Mouse (Mus musculus): ENCODE measurements around the gene Adgrl1. TPM values are rescaled to one million over a fixed set of nuclear protein-coding genes. Genes with fewer than 3 reads are reported as not detected.

Adgrl1 gene
- total RNA-seq, 1 experiment, result 119 TPM

- peaks cover 0 to 13% of the 10 kb centered on the region in 2 experiments; a peak in 1 of 4 replicates for H3K4me1 ChIP-seq (ENCODE audit: control insufficient read depth in 2 of 2, insufficient read depth in 2 of 2, low read length in 2 of 2, poor library complexity in 1 of 2)
- no peak overlapping the region for H3K4me3 ChIP-seq (ENCODE audit: insufficient read depth in 1 of 2, low read depth in 1 of 2, low read length in 2 of 2, poor library complexity in 1 of 2, severe bottlenecking in 1 of 2)
- no peak overlapping the region for H3K27ac ChIP-seq (ENCODE audit: insufficient read depth, low read depth, low read length, poor library complexity, severe bottlenecking)
- peaks cover 60% of the 10 kb centered on the region for H3K36me3 ChIP-seq (ENCODE audit: control insufficient read depth, insufficient read depth, low read length, poor library complexity, severe bottlenecking)
- H3K9me3 ChIP-seq (ENCODE audit: control insufficient read depth, insufficient read depth, low read depth, low read length), result no peaks in the 10 kb centered on the region
- H3K9ac ChIP-seq (ENCODE audit: insufficient read depth, low read depth, low read length, poor library complexity, severe bottlenecking), result no peak overlapping the region
- no peak for DNase-seq (ENCODE audit: low read depth, low spot score)
- in situ Hi-C loops (cut with MboI; ENCODE audit: low sequenced_read_pairs in 2 of 2, unreplicated experiment in 2 of 2), result no loop called here
- TF ChIP-seq CHD2 (IDR thresholded peaks at IDR 0.05; ENCODE audit: low read depth, low read length), result no peak
- no peak for TF ChIP-seq ZC3H11A (IDR thresholded peaks at IDR 0.05; ENCODE audit: borderline replicate concordance, low read depth, low read length)
- no peak for TF ChIP-seq ZNF384 (IDR thresholded peaks at IDR 0.05; ENCODE audit: low read depth, low read length)
- TF ChIP-seq HCFC1 (IDR thresholded peaks at IDR 0.05; ENCODE audit: borderline replicate concordance, insufficient read depth, low read length), result no peak
- TF ChIP-seq MAFK (IDR thresholded peaks at IDR 0.05; ENCODE audit: insufficient read depth, low read depth, low read length), result no peak
These were observed 38.4 kb downstream of the Adgrl1 start for GRCm38 (mm10) chr8:83938330-83938729.

GRCm38 (mm10) chr8:83941066-83941677, 41.3 kb downstream of the Adgrl1 start:
- Histone ChIP-seq H3K4me3 (ENCODE audit: insufficient read depth in 1 of 2, low read depth in 1 of 2, low read length in 2 of 2, poor library complexity in 1 of 2, severe bottlenecking in 1 of 2) (no peak overlapping the region), H3K36me3 (ENCODE audit: control insufficient read depth, insufficient read depth, low read length, poor library complexity, severe bottlenecking) (peaks cover 32% of the 10 kb centered on the region), H3K9me3 (ENCODE audit: control insufficient read depth, insufficient read depth, low read depth, low read length) (no peaks in the 10 kb centered on the region), H3K4me1 (ENCODE audit: control insufficient read depth in 2 of 2, insufficient read depth in 2 of 2, low read length in 2 of 2, poor library complexity in 1 of 2) (peaks cover 0 to 13% of the 10 kb centered on the region in 2 experiments; a peak in 1 of 4 replicates), H3K9ac (ENCODE audit: insufficient read depth, low read depth, low read length, poor library complexity, severe bottlenecking) (no peak overlapping the region), H3K27ac (ENCODE audit: insufficient read depth, low read depth, low read length, poor library complexity, severe bottlenecking) (no peak overlapping the region)
- TF ChIP-seq ZNF384 (IDR thresholded peaks at IDR 0.05; ENCODE audit: low read depth, low read length) (no peak), MAFK (IDR thresholded peaks at IDR 0.05; ENCODE audit: insufficient read depth, low read depth, low read length) (no peak), HCFC1 (IDR thresholded peaks at IDR 0.05; ENCODE audit: borderline replicate concordance, insufficient read depth, low read length) (no peak), CHD2 (IDR thresholded peaks at IDR 0.05; ENCODE audit: low read depth, low read length) (no peak), ZC3H11A (IDR thresholded peaks at IDR 0.05; ENCODE audit: borderline replicate concordance, low read depth, low read length) (no peak)
- DNase-seq (ENCODE audit: low read depth, low spot score), result no peak
- in situ Hi-C loops (cut with MboI; ENCODE audit: low sequenced_read_pairs in 2 of 2, unreplicated experiment in 2 of 2), result no loop called here

GRCm38 (mm10) chr8:83942446-83942845, 42.5 kb downstream of the Adgrl1 start:
- TF ChIP-seq CHD2 (IDR thresholded peaks at IDR 0.05; ENCODE audit: low read depth, low read length) (no peak), HCFC1 (IDR thresholded peaks at IDR 0.05; ENCODE audit: borderline replicate concordance, insufficient read depth, low read length) (no peak), ZC3H11A (IDR thresholded peaks at IDR 0.05; ENCODE audit: borderline replicate concordance, low read depth, low read length) (no peak), ZNF384 (IDR thresholded peaks at IDR 0.05; ENCODE audit: low read depth, low read length) (no peak), MAFK (IDR thresholded peaks at IDR 0.05; ENCODE audit: insufficient read depth, low read depth, low read length) (no peak)
- DNase-seq (ENCODE audit: low read depth, low spot score), result no peak
- in situ Hi-C loops (cut with MboI; ENCODE audit: low sequenced_read_pairs in 2 of 2, unreplicated experiment in 2 of 2), result no loop called here
- Histone ChIP-seq H3K4me1 (ENCODE audit: control insufficient read depth in 2 of 2, insufficient read depth in 2 of 2, low read length in 2 of 2, poor library complexity in 1 of 2) (peaks cover 0 to 13% of the 10 kb centered on the region in 2 experiments; a peak in 1 of 4 replicates), H3K27ac (ENCODE audit: insufficient read depth, low read depth, low read length, poor library complexity, severe bottlenecking) (no peak overlapping the region), H3K9me3 (ENCODE audit: control insufficient read depth, insufficient read depth, low read depth, low read length) (no peaks in the 10 kb centered on the region), H3K36me3 (ENCODE audit: control insufficient read depth, insufficient read depth, low read length, poor library complexity, severe bottlenecking) (peaks cover 21% of the 10 kb centered on the region), H3K4me3 (ENCODE audit: insufficient read depth in 1 of 2, low read depth in 1 of 2, low read length in 2 of 2, poor library complexity in 1 of 2, severe bottlenecking in 1 of 2) (no peak overlapping the region), H3K9ac (ENCODE audit: insufficient read depth, low read depth, low read length, poor library complexity, severe bottlenecking) (no peak overlapping the region)

GRCm38 (mm10) chr8:83945540-83945939, 45.6 kb downstream of the Adgrl1 start:
- Histone ChIP-seq H3K36me3 (ENCODE audit: control insufficient read depth, insufficient read depth, low read length, poor library complexity, severe bottlenecking) (no peaks in the 10 kb centered on the region), H3K4me3 (ENCODE audit: insufficient read depth in 1 of 2, low read depth in 1 of 2, low read length in 2 of 2, poor library complexity in 1 of 2, severe bottlenecking in 1 of 2) (no peak overlapping the region), H3K4me1 (ENCODE audit: control insufficient read depth in 2 of 2, insufficient read depth in 2 of 2, low read length in 2 of 2, poor library complexity in 1 of 2) (peaks cover 0 to under 1% of the 10 kb centered on the region in 2 experiments; a peak in 1 of 4 replicates), H3K9me3 (ENCODE audit: control insufficient read depth, insufficient read depth, low read depth, low read length) (no peaks in the 10 kb centered on the region), H3K9ac (ENCODE audit: insufficient read depth, low read depth, low read length, poor library complexity, severe bottlenecking) (no peak overlapping the region), H3K27ac (ENCODE audit: insufficient read depth, low read depth, low read length, poor library complexity, severe bottlenecking) (no peak overlapping the region)
- in situ Hi-C loops (cut with MboI; ENCODE audit: low sequenced_read_pairs in 2 of 2, unreplicated experiment in 2 of 2), result no loop called here
- TF ChIP-seq HCFC1 (IDR thresholded peaks at IDR 0.05; ENCODE audit: borderline replicate concordance, insufficient read depth, low read length), result no peak
- TF ChIP-seq ZC3H11A (IDR thresholded peaks at IDR 0.05; ENCODE audit: borderline replicate concordance, low read depth, low read length), result no peak
- TF ChIP-seq ZNF384 (IDR thresholded peaks at IDR 0.05; ENCODE audit: low read depth, low read length), result no peak
- no peak for TF ChIP-seq MAFK (IDR thresholded peaks at IDR 0.05; ENCODE audit: insufficient read depth, low read depth, low read length)
- no peak for TF ChIP-seq CHD2 (IDR thresholded peaks at IDR 0.05; ENCODE audit: low read depth, low read length)
- DNase-seq (ENCODE audit: low read depth, low spot score), result no peak
